Mouse (Mus musculus): ENCODE measurements around the gene Znrf1.

DNA sequence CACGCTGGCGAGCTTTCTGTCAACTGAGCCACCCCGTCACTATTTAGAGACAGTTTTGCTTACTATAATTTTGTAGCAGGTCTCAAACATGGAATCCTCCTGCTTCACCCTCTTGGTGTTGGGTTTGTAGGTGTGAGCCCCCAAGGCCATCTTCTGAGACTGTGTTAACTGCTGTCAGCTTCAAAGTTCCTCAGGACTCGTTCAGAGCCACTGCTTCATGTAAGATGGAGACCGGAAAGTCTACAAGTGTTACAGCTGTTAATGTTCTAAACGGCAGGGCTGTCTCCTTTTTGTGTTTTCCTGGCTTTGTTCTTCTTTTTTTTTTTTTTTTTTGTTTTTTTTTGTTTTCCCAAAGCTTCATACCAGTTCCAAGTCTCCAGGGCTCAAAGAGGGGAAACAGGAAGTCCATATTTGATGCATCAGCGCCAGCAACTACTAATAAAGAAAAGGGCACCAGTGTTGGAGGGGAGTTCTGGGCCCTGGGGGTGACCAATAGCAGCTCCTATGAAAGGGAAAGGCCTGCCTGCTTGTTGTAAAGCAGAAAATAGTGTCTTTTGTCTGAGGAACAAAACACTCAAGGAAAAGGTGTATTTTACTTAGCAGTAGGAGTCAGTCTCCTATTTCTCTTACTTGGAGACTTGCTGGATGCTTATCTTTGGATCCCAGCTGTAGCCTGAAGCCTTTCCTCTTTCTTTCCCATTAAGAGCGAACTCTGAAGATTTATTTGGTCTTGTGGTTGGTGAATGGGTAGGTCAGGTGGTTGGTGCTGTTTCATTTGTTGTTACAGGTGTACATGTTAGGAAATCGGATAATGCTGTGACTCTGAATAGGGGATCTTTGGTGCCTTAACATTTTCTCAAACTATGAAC lies 14.3 kb downstream of the Znrf1 start:
- TF ChIP-seq CTCF (IDR thresholded peaks at IDR 0.05; ENCODE audit: extremely low read depth, insufficient read depth, low read length) (no peak), POLR2A (IDR thresholded peaks at IDR 0.05; ENCODE audit: extremely low read depth, insufficient read depth, low read length) (no peak)
